Mouse (Mus musculus): Measurements from ENCODE around the gene Slc13a3. TPM values are rescaled to one million over a fixed set of nuclear protein-coding genes. Genes with fewer than 3 reads are reported as not detected.
A peak's percentile ranks its signal among the peaks of the same experiment; 100 is the strongest.

Slc13a3 gene
- polyA plus RNA-seq, 1 experiment from 2014 or later: 0.42 TPM

DNA sequence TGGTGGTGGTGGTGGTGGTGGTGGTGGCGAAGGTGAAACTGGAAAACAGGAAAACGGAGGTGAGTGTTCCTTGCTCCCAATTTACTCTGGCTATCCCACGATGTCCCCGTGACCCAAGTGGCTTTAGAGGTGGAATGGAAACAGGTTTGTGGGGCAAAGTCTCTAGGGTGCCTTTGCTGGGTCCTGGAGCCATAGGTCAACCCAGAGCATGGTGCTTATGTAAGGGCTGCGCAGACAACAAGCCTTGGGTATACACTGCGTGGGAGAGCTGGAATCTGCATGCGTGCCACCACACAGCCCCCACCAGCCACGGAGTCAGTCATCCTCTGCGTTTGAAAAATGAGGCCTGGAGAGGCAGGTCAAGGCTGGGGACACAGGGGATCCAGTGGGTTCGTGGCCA is 33.4 kb downstream of the Slc13a3 start:
- Histone ChIP-seq H3K27me3 (no peaks in the 10 kb centered on the region), H3K4me3 (no peak overlapping the region), H3K9ac (no peak overlapping the region), H3K4me2 (no peak overlapping the region), H3K4me1 (no peaks in the 10 kb centered on the region), H3K36me3 (no peaks in the 10 kb centered on the region), H3K27ac (no peak overlapping the region), H3K9me3 (no peaks in the 10 kb centered on the region)
- no peak for ATAC-seq (ENCODE audit: insufficient number of reproducible peaks, insufficient read depth, low FRiP score, low TSS enrichment, low read depth)
- 89% methylated on average over 10 of the region's 10 CpGs for WGBS

DNA sequence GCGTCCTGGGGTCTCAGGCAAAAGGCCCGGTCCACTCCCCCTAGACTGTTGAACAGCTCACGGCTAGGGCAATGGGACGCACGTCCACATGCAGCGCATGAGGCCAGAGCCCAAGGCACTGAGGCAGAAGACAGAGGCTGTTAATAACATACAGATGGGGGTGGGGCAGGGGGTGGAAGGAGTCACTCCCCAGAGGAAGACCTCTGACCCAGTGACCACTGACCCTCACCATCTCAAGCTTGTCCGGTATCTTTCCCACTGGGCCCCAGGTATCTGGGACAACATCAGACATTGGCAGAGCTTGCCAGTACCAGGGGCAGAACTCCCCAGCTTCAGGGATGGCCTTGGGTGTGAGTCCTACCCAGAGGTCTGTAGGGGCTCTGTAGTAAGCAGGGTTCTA is 34.1 kb downstream of the Slc13a3 start:
- Histone ChIP-seq H3K36me3 (no peaks in the 10 kb centered on the region), H3K27ac (no peak overlapping the region), H3K4me3 (no peak overlapping the region), H3K27me3 (no peaks in the 10 kb centered on the region), H3K4me1 (no peaks in the 10 kb centered on the region), H3K9me3 (no peaks in the 10 kb centered on the region), H3K4me2 (no peak overlapping the region), H3K9ac (no peak overlapping the region)
- WGBS: 37% methylated on average over 7 of the region's 7 CpGs
- ATAC-seq (ENCODE audit: insufficient number of reproducible peaks, insufficient read depth, low FRiP score, low TSS enrichment, low read depth): no peak

DNA sequence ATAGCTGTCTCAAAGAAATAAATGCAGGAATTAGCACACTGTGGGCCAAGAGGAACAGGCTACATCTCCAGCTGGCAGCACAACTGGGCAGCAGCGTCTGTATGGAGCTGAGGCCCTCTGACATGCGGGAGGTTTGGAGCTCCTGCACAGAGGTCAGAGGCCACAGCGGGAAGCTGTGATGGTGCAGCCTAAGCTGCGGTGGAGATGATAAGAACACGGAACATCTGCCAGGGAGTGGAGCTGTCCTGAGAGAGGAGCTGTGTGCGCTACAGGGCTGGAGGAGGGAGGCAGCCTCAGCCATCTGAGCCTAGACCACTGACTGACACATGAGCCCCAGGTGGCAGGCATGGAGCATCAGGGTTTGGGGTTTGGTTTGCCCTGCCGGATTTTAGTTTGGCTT is 44.3 kb downstream of the Slc13a3 start:
- Histone ChIP-seq H3K27ac (no peak overlapping the region), H3K4me3 (no peak overlapping the region), H3K36me3 (no peaks in the 10 kb centered on the region), H3K27me3 (no peaks in the 10 kb centered on the region), H3K4me1 (no peaks in the 10 kb centered on the region), H3K9me3 (no peaks in the 10 kb centered on the region), H3K9ac (no peak overlapping the region), H3K4me2 (no peak overlapping the region)
- WGBS: 44% methylated on average over 7 of the region's 7 CpGs
- no peak for ATAC-seq (ENCODE audit: insufficient number of reproducible peaks, insufficient read depth, low FRiP score, low TSS enrichment, low read depth)

DNA sequence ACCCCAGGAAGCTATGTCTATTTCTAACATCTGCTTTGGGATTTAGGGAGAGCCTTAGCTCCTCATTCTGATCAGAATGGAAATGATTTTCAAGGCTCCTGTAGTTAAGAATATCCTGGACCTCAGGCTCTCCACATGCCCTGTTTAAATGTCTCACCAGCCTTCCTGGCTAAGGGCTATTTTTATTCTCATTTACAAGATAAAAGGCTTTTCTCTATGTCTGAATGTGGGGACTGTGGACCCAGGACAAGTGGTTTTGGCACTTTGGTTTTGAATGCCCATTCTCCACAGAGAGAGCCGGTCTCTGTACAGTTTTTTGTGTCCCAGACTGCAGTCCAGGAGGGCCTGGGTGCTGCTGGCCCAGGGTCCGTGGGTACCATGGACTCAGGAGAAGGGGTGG is 52.8 kb downstream of the Slc13a3 start:
- H3K27ac ChIP-seq: 0 out of 2 replicates have a peak overlapping the region, but pooled peaks have one; percentile 4
- no peaks in the 10 kb centered on the region for H3K9me3 ChIP-seq
- peaks cover 35% of the 10 kb centered on the region for H3K4me1 ChIP-seq
- no peaks in the 10 kb centered on the region for H3K36me3 ChIP-seq
- no peak overlapping the region for H3K9ac ChIP-seq
- H3K27me3 ChIP-seq: no peaks in the 10 kb centered on the region
- H3K4me2 ChIP-seq: no peak overlapping the region
- H3K4me3 ChIP-seq: no peak overlapping the region
- 76% methylated on average over 2 of the region's 2 CpGs for WGBS
- ATAC-seq (ENCODE audit: insufficient number of reproducible peaks, insufficient read depth, low FRiP score, low TSS enrichment, low read depth): no peak

DNA sequence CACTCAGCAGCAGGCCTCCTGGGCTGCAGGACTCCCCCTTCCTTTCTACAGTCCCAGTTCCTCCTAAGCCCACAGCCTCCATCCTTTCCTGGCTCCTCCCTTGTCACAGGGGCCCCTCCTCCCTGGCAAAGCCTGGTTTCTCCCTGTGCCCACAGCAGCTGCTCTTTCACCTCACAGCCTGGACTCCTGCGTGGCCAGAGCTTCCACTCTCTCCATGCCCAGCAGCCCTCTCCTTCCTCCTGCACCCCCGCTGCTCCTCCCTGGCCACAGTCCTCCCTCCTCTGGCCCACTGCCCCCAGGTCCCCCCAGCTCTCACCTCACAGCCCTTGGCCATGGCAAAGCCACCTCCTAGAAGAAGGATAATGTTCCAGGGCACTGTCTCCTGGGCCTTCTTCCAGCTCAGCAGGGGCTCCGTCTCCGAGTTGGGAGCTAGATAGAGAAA is 53.3 kb downstream of the Slc13a3 start:
- 0 out of 2 replicates have a peak overlapping the region, but pooled peaks have one; percentile 4 for H3K27ac ChIP-seq
- H3K4me1 ChIP-seq: peaks cover 40% of the 10 kb centered on the region
- ATAC-seq (ENCODE audit: insufficient number of reproducible peaks, insufficient read depth, low FRiP score, low TSS enrichment, low read depth): no peak
- 61% methylated on average over 4 of the region's 4 CpGs for WGBS
- no peaks in the 10 kb centered on the region for H3K27me3 ChIP-seq
- no peaks in the 10 kb centered on the region for H3K36me3 ChIP-seq
- no peak overlapping the region for H3K4me2 ChIP-seq
- no peak overlapping the region for H3K4me3 ChIP-seq
- H3K9me3 ChIP-seq: no peaks in the 10 kb centered on the region
- H3K9ac ChIP-seq: peak overlapping the region; percentile 11; the same call in 1 of the 2 replicates

DNA sequence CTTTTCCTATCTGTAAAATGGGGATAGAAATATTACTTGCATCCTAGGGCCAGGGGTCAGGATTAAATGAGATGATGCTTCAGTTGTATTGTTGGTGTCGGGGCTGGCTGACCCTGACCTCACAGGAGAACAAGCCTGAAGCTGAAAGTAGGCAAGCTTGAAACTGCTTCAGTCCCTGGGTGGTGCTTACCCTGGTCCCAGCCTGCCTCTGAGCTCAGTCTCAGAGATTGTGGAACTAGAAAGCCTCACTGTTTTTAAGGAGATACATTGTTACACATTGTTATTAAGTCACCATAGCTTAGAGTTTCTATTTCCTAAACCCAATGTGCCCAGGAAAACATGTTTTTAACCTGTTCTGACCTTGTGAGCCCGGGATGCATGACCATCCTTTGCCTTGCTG is 54.5 kb downstream of the Slc13a3 start:
- ATAC-seq (ENCODE audit: insufficient number of reproducible peaks, insufficient read depth, low FRiP score, low TSS enrichment, low read depth): no peak
- no peaks in the 10 kb centered on the region for H3K9me3 ChIP-seq
- peaks cover 50% of the 10 kb centered on the region for H3K4me1 ChIP-seq
- 75% methylated on average over 2 of the region's 2 CpGs for WGBS
- no peak overlapping the region for H3K27ac ChIP-seq
- H3K4me3 ChIP-seq: no peak overlapping the region
- H3K36me3 ChIP-seq: no peaks in the 10 kb centered on the region
- H3K27me3 ChIP-seq: no peaks in the 10 kb centered on the region
- H3K9ac ChIP-seq: no peak overlapping the region
- H3K4me2 ChIP-seq: no peak overlapping the region

DNA sequence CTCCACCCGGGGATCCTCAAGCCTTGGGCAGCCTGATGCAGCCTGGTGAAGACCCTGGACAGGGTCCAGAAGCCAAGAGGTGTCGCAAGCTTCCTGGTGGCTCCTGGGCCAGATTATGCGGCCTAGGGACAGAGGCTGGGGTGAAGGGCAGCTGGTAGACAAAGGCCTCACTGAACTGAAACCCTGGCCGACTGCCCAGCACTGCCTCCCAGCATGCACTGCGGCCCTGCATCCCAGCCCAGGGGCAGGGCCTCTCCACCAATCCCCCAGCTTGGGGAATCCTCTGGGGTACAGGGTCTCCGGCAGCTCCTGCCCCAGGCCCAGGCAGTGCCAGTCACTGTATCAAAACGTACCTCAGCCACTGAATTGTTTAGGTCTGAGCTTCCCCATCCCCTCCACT is 55.7 kb downstream of the Slc13a3 start:
- Histone ChIP-seq H3K4me2 (no peak overlapping the region), H3K9ac (0 out of 2 replicates have a peak overlapping the region, but pooled peaks have one; percentile 49), H3K36me3 (no peaks in the 10 kb centered on the region), H3K4me3 (no peak overlapping the region), H3K27ac (peak overlapping the region; percentile 28; the same call in 1 of the 2 replicates), H3K4me1 (peaks cover 50% of the 10 kb centered on the region), H3K9me3 (no peaks in the 10 kb centered on the region), H3K27me3 (no peaks in the 10 kb centered on the region)
- 53% methylated on average over 7 of the region's 7 CpGs for WGBS
- ATAC-seq (ENCODE audit: insufficient number of reproducible peaks, insufficient read depth, low FRiP score, low TSS enrichment, low read depth): no peak

DNA sequence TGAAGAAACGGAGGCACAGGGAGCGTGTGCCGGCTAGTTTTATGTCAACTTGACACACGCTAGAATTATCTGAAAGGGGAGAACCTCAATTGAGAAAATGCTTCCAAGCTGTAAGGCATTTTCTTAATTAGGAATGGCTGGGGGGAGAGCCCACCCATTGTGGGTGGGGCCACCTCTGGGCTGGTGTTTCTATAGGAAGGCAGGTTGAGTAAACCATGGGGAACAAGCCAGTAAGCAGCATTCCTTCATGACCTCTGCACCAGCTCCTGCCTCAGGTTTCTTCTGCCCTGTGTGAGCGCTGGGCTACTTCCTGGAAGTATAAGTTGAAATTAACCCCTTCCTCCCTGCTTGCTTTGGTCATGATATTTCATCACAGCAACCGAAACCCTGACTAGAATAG is 57.2 kb downstream of the Slc13a3 start:
- peak overlapping the region; percentile 68; the same call in 1 of the 2 replicates for H3K27ac ChIP-seq
- H3K4me2 ChIP-seq: 0 out of 2 replicates have a peak overlapping the region, but pooled peaks have one; percentile 11
- no peak overlapping the region for H3K9ac ChIP-seq
- no peak overlapping the region for H3K4me3 ChIP-seq
- peaks cover 50% of the 10 kb centered on the region for H3K4me1 ChIP-seq
- no peak for ATAC-seq (ENCODE audit: insufficient number of reproducible peaks, insufficient read depth, low FRiP score, low TSS enrichment, low read depth)
- H3K27me3 ChIP-seq: no peaks in the 10 kb centered on the region
- 13% methylated on average over 6 of the region's 6 CpGs for WGBS
- H3K9me3 ChIP-seq: no peaks in the 10 kb centered on the region
- H3K36me3 ChIP-seq: no peaks in the 10 kb centered on the region

DNA sequence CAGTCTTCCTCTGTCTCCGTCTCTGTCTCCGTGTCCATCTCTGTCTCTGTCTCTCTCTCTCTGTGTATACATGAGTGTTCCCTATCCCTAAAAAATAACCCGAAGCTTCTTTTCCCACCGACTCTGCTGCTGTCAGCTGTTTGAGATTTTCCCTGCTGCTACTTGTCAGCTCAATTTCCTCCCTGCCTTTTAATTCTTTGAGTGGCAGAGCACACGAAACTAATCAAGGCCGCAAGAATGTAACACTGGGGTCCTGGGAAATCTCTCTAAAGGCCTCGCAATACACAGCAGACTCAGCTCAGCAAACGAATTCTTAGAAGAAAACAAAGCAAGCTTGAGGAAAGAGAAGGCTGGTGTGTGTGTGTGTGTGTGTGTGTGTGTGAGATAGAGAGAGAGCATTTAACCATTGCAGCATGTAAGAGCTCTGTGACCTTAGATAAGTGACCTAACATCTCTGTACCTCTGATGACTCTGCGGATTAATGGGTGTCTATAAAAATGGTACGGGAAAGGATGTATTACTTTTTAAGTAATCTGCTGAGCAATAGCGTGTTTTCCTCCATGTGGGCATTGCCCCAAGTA is 57.8 kb downstream of the Slc13a3 start:
- peak overlapping the region; percentile 14; the same call in 1 of the 2 replicates for H3K4me2 ChIP-seq
- no peaks in the 10 kb centered on the region for H3K36me3 ChIP-seq
- no peak overlapping the region for H3K9ac ChIP-seq
- H3K27ac ChIP-seq: peak overlapping the region; percentile 68
- no peaks in the 10 kb centered on the region for H3K27me3 ChIP-seq
- no peak overlapping the region for H3K4me3 ChIP-seq
- no peak for ATAC-seq (ENCODE audit: insufficient number of reproducible peaks, insufficient read depth, low FRiP score, low TSS enrichment, low read depth)
- H3K9me3 ChIP-seq: no peaks in the 10 kb centered on the region
- WGBS: 11% methylated on average over 11 of the region's 11 CpGs
- H3K4me1 ChIP-seq: peaks cover 50% of the 10 kb centered on the region

DNA sequence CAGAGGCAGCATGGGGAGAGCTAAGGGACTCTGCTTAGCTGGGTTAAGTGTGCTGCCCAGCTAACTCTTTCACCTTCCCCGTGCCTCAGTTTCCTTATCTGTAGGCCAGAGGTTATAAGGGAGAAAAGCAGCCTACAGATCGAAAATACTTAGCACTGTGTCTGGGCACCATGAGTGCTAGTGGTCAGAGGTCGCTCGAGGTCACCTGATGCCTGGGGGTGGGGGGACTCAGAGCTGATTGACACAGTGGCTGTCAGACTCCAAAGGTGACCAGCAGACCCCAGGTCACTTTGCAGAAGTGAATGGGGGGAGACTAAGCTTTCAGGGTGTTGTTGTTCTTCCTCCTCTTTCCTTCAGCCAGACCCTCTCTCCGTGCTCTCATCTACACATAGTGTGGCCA is 58.7 kb downstream of the Slc13a3 start:
- Histone ChIP-seq H3K4me3 (no peak overlapping the region), H3K27ac (no peak overlapping the region), H3K36me3 (no peaks in the 10 kb centered on the region), H3K4me1 (peaks cover 43% of the 10 kb centered on the region), H3K9ac (no peak overlapping the region), H3K27me3 (no peaks in the 10 kb centered on the region), H3K9me3 (no peaks in the 10 kb centered on the region), H3K4me2 (no peak overlapping the region)
- ATAC-seq (ENCODE audit: insufficient number of reproducible peaks, insufficient read depth, low FRiP score, low TSS enrichment, low read depth): no peak
- WGBS: 41% methylated on average over 5 of the region's 5 CpGs

DNA sequence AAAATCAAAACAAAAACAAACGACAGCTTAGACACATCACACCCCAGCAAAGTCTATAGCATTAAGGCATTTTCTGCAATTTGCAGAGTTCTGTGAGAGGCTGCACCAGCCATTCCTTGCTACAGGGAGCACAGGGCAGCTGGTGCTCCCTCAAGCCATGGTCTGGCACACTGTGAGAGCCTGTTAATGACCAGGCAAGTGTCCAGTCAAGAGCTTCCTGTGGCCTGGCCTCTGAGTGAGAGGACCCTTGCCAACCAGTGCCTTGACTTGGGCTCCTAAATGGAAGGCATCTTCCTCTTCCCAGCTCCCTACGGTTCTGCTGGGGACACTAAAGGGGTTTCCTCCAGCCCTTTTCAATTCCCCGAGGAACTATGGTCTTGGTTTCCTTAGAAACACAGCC is 59.1 kb downstream of the Slc13a3 start:
- no peaks in the 10 kb centered on the region for H3K27me3 ChIP-seq
- H3K27ac ChIP-seq: no peak overlapping the region
- H3K4me1 ChIP-seq: peaks cover 41% of the 10 kb centered on the region
- 32% methylated on average over 3 of the region's 3 CpGs for WGBS
- H3K4me2 ChIP-seq: no peak overlapping the region
- H3K9ac ChIP-seq: no peak overlapping the region
- ATAC-seq (ENCODE audit: insufficient number of reproducible peaks, insufficient read depth, low FRiP score, low TSS enrichment, low read depth): no peak
- no peaks in the 10 kb centered on the region for H3K36me3 ChIP-seq
- H3K4me3 ChIP-seq: no peak overlapping the region
- no peaks in the 10 kb centered on the region for H3K9me3 ChIP-seq

DNA sequence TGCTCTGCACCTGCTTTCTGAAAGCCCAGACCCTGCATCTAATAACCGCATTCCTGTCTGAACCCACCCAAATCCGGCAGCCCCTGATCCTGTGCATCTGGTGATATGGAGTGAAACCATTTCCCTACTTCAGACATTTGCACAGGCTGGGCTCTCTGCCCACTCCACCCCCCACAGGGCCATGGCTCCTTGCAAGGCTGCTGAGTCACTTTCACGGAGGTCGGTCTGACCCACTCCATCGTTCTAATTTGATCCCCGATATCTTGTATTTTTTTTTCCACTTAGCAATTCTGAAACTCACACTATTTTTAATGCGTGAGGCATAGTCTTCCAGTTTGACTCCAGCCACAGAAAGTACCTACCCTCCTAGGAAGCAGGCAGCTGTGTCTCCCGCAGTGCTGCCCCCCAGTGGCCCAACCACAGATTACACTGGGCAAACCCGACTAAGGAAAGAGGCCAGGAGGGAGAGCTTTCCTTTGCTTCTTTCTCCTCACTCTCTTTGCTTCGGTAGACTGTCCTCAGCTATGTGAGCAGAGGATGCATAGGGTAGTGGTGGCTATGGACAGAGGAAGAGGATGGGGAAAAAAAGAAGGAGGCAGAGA is 65.2 kb downstream of the Slc13a3 start:
- Histone ChIP-seq H3K9ac (no peak overlapping the region), H3K4me1 (0 out of 2 replicates have a peak, but pooled peaks cover 3% of the 10 kb centered on the region), H3K9me3 (no peaks in the 10 kb centered on the region), H3K27ac (no peak overlapping the region), H3K36me3 (no peaks in the 10 kb centered on the region), H3K4me2 (no peak overlapping the region), H3K4me3 (no peak overlapping the region), H3K27me3 (no peaks in the 10 kb centered on the region)
- WGBS: 43% methylated on average over 10 of the region's 10 CpGs
- no peak for ATAC-seq (ENCODE audit: insufficient number of reproducible peaks, insufficient read depth, low FRiP score, low TSS enrichment, low read depth)
